Mouse (Mus musculus): ENCODE data around the gene Col2a1.

Col2a1 gene

GRCm38 (mm10) chr15:97963989-97964835 is 40.3 kb downstream of the Col2a1 start, which contains the start of gene Tmem106c:
Gene Tmem106c (plus strand): TSS chr15:97964200.
- peak; percentile 96 for DNase-seq (ENCODE audit: low read depth)

DNA sequence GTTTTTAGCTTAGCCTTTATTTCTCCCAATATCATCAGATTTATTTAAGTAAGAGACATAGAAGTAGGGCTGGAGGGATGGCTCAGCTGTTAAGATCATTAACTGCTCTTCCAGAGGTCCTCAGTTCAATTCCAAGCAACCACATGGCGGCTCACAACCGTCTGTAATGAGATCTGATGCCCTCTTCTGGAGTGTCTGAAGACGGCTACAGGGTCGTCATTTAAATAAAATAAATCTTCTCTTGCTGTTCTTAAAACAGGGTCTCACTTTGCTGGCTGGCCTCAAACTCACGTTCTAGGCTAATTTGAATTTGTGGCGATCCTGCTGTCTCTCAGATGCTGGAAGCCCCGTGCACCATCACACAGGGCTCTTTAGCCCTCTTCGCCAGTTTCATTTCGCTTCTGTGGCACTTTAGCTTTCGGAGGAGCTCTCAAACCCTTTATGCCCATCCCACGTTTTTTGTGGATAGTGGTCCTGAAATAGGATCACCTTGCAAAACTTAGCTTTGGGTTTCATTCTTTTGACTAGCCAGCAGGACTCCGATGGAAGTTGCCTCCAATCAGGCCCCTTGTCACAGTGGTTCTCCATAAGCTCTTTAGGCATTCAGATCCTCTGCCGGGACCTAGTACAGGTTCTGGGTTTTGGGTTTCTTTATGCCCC is 41.0 kb downstream of the Col2a1 start:
- DNase-seq (ENCODE audit: low read depth) = no peak

GRCm38 (mm10) chr15:97956416-97956815 is 48.1 kb downstream of the Col2a1 start:
- no peak for DNase-seq (ENCODE audit: low read depth)

DNA sequence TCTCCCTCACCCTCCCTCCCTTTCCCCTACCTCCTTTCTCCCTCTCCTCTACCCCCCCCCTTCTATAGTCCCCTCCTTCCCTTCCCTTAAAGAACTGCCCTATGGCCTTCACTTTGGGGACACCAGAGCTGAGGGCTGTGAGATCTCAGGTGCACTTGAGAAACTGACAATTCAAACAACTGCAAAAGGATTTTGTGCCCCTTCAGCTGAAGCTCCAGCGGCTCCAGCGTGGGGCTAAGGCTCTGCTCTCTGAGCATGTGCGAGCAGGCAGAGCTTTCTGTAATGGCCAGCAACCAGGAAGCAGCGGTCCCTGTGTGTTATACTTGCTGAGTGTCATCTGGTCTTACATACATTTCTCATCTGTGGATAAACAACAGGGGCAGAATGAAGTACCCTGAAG is 48.8 kb downstream of the Col2a1 start:
- no peak for DNase-seq (ENCODE audit: low read depth)

DNA sequence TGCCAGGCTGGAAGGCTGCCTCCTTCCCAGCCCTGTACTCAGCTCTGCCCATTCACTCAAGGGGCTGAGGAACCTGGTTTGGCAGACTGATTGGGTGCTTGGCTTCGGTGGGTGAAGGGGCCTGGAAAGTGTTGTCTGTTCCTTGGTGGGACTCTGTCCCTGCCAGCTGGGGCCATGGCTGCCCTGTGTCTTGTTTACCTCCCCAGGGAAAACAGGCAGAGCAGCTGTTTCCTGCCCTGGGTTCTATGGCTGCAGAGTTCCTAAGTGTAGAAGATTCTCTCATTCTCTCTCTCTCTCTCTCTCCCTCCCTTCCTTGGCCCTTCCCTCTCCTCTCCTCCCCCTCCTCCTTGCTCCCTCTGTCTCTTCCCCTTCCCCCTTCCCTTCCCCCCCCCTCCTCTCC is 49.2 kb downstream of the Col2a1 start:
- no peak for DNase-seq (ENCODE audit: low read depth)

DNA sequence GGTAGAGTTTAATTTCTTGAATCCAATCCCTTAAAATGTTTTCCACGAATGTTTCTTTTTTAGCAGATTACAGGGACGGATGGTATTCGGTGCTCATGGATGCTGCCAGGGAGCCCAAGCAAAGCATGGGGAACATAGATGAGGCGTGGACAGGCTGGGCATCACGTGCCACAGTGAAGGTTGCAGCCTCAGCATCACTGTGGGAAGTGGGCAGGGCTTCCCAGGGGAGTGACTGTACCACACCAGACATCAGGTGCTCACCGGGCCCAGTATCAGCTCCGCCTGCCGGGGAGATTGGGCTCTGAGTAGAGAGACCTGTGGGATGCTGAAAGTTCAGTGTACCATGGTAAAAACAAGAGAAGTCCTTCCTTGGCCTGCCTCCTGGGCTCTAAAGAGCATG is 49.8 kb downstream of the Col2a1 start:
- no peak for DNase-seq (ENCODE audit: low read depth)

DNA sequence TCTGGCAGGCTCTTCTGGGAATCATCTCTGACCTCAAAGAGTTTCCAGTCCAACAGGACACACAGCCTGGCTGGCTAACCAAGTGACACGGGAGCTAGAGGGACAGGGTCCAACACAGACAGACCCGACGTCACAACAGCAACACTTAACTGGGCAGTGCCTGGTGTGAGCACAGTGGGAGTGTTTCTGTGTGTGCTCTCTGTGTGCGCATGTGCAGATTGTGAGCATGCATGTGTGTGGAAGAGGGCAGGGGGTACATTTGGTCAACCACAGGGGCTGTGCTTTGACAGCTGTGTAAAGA is 51.7 kb downstream of the Col2a1 start:
- DNase-seq (ENCODE audit: low read depth) = no peak

GRCm38 (mm10) chr15:97952137-97952888 is 52.2 kb downstream of the Col2a1 start:
- DNase-seq (ENCODE audit: low read depth) = peak; percentile 82

DNA sequence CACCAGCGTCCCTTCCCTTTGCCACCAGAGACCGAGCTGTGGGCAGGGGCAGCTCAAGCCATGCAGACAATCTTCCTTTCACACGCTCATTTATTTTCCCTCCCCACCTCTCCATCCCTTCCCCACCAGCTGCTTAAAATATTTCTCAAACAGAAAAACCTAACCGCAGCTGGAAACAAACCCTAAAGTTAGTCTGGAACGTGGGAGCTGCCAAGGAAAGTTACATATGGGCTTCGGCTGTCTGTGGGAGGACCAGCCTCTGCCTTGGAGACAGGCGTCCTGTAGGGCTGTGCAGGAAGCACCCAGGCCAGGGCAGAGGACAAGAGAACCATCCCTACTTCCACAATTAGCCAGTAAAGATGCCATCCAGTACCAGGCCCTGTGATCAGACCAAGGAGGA is 54.3 kb downstream of the Col2a1 start:
- no peak for DNase-seq (ENCODE audit: low read depth)

DNA sequence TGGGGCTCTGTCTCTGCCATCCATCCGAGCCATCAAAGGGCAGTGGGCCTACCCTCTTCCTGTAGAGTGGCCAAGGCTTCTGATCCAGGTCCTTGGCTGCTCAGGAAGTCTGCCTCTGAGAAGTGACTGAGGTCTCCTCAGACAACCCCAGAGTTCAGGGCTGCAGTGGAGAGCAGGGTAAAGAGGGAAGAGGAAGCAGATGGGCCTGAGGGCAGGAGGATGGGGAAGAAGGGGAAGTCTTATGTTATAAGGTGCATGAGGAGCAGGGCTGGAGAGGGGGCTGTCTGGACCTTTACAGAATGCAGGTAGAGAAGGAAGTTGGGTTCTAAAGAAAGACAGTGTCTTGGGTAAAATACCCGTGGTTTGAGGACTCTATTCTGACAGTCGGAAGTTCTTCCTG is 54.8 kb downstream of the Col2a1 start:
- no peak for DNase-seq (ENCODE audit: low read depth)

GRCm38 (mm10) chr15:97948720-97949119 is 55.8 kb downstream of the Col2a1 start:
- DNase-seq (ENCODE audit: low read depth) = no peak

DNA sequence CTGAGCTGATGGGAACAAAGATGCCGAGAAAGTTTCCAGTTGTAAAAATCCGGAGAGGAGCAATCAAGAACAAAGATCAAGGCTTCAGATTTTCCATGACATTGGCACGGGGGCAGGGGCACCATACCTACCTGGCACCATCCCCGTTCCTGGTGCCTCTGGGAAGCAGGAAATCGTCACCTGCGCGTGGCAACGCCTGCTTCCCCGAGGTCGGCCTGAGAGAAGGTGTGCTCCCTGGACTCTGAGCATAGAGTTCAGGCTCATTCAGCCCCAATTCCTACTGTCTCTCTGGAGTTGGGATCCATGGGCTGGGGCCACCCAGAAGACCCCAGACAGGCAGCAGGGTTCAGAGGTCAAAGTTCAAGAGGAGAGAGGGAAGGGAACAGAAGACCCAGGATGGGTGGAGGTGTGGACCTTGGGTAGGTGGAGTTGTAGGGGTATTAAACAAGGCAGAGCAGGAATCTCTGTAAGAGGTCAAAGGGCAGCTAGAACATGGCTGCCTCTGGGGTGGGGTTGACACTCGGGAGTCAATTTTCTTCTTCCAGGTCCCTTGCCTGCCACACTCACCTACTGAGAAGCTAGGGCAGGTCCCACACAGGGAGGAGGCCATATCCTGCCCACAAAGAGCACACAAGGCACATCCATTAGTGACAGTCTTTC is 58.7 kb downstream of the Col2a1 start:
- no peak for DNase-seq (ENCODE audit: low read depth)

- no peak for DNase-seq (ENCODE audit: low read depth)
Measured at GRCm38 (mm10) chr15:97944919-97945574, 59.4 kb downstream of the Col2a1 start.

GRCm38 (mm10) chr15:97943356-97943755 is 61.1 kb downstream of the Col2a1 start:
- no peak for DNase-seq (ENCODE audit: low read depth)

- DNase-seq (ENCODE audit: low read depth) = no peak
Measured at GRCm38 (mm10) chr15:97942538-97942937, 62.0 kb downstream of the Col2a1 start.

GRCm38 (mm10) chr15:97941306-97941705 is 63.2 kb downstream of the Col2a1 start:
- DNase-seq (ENCODE audit: low read depth) = no peak

DNA sequence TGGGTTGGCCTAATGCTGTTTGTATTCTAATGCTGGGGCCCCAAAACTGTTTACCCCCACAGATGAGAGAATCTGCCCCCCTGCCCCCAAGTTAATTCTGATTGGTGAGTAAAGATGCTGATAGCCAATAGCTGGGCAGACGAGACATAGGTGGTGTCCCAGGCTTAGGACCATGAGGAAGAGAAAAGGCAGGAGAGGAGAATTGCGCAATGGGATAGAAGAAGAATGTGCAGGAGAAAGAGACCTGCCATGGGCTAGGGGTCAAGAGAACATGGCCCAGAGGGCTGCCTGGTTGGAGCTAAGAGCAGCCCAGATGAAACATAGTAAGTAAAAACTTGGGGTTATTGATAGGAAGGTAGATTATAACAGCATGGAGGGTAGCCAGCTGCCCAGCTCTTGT is 64.4 kb downstream of the Col2a1 start:
- DNase-seq (ENCODE audit: low read depth) = no peak

- no peak for DNase-seq (ENCODE audit: low read depth)
Measured at GRCm38 (mm10) chr15:97938580-97938979, 65.9 kb downstream of the Col2a1 start.

- no peak for DNase-seq (ENCODE audit: low read depth)
Measured at GRCm38 (mm10) chr15:97932441-97932840, 72.1 kb downstream of the Col2a1 start.

DNA sequence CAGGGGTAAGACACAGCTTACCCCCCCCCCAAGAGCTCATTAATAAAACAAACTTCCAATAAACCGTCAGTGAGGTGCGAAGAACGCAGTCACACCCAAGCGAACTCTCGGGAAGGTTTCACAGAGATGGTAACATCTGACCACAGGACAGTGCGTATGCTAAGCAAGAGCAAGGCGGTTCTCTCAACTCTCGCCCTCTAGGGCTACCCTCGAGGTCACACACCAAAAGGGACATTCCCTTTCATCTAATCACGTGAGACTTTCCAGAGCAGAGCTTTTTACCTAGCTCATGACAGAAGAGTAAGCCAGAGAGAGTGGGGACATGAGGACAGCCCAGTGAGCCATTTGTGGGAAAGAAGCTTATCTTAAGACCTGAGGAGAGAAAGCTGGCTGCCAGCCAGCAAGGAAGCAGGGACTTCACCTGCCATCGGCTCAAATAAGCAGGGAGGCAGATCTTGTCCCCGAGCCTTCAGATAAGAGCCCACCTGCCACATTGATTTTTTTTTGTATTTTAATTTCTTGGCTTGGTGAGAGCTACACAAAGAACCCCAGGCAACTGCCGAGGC is 75.2 kb downstream of the Col2a1 start:
- no peak for DNase-seq (ENCODE audit: low read depth)

DNA sequence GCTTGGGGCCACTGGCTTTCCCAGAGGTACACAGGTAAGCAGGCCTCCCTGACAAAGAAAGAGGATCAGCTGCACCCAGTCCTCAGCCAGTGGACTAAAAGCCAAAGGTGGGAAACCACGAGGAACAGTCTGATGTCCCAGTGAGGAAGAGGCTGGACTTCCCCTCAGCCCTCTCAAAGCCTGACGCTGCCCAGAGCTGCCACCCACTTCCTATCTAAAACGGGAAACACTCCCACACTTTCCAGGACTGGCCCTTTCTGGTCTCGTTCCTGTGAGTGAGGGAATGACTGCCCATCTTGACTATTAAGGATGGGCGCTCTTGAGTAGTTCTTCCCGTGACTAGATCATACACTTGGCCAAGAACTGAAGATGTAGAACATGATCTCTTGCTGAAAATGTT is 76.7 kb downstream of the Col2a1 start:
- DNase-seq (ENCODE audit: low read depth) = no peak

DNA sequence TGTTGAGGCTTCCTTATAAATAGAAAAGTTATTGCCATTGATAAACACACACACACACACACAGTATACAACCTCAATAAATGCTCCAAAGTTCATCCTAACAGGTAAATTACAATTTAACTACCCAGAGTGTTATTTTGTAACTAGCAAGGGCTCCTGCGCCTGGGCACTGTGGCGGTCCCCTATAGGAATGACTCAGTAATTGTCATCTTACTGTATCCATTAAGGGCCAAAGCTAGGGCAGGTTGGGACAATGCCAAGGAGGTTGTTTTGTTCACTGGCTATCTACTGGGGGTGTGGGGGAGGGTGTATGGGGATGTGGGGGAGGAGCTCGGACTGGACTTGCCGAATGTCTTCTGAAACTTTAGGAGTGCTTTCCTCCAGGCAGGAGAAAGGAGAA is 77.5 kb downstream of the Col2a1 start:
- no peak for DNase-seq (ENCODE audit: low read depth)
